Mouse (Mus musculus): ENCODE measurements around the gene Pard6b.

Pard6b gene

GRCm38 (mm10) chr2:168059200-168059790, 21.5 kb upstream of the Pard6b start:
- in situ Hi-C loops (cut with MboI, MseI) = no loop called here

GRCm38 (mm10) chr2:168063712-168064111, 17.1 kb upstream of the Pard6b start:
- in situ Hi-C loops (cut with MboI, MseI) = no loop called here

DNA sequence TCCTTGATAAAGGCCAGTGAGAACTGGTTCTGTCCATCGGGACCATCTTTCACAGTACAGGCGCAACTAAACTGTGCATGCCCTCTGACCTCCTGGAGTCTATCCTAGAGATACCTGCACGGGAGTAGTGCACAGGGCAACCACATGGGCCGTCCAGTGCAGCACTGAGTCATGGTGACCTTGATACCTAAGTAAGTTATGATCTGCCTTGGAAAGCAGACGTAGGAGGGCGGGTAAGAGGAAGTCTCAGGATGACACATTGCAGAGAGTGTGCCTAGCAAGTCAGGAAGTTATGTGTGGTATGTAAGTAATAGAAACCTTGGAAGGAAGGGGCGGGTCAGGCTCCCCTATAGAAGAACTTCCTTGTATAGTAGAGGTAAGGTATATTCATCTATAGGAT, 15.3 kb upstream of the Pard6b start:
- in situ Hi-C loops (cut with MboI, MseI) = no loop called here

GRCm38 (mm10) chr2:168066783-168067182, 14.0 kb upstream of the Pard6b start:
- in situ Hi-C loops (cut with MboI, MseI) = no loop called here

DNA sequence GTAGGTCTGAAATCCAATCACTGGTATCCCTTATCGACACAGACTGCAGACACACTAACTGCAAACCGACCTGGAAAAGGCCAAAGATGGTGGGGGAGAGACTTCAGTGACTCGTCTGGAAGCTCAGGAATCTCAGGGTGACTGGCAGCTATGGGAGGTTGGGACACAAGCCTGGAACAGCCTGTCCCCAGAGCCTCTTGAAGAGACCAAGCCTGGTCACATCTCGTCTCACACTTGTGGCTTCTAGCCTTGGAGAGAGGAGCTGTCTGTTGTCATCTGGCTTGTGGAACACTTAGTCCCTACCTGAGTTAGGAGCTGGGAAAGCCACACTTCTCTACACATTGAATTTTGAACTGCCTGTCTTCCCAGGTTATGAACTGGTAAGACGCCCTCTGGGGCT, 10.4 kb upstream of the Pard6b start:
- in situ Hi-C loops (cut with MboI, MseI) = no loop called here

DNA sequence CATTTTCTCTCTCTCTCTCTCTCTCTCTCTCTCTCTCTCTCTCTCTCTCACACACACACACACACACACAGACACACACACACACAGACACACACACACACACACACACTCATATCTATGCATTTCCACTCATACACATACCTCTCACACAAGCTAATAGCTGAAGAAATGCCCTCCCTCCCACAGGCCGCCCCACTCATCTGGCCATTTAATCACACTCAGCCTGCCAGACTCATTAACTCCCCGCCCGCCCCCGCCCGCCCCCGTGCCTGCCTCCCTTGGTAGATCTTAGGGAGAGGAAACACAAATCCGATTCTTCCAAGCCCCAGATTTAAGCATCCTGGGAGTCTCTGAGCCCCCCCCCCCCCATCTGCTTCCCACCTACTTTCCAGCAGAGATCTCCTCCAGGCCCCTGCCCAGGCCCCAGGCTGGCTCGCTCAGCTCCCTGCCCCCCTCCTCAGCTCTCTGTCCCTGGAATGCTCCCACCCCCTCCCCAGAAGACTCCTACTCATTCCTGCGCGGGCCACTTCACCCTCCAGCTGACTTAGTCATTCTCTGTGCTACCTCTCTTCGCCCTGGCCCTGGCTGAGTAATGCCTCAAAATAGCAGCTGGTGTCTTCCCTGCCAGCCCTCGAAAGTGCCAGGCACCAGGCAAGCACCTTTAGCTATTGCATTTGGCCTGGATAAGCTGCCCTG, 8.2 kb upstream of the Pard6b start:
- in situ Hi-C loops (cut with MboI, MseI) = no loop called here

DNA sequence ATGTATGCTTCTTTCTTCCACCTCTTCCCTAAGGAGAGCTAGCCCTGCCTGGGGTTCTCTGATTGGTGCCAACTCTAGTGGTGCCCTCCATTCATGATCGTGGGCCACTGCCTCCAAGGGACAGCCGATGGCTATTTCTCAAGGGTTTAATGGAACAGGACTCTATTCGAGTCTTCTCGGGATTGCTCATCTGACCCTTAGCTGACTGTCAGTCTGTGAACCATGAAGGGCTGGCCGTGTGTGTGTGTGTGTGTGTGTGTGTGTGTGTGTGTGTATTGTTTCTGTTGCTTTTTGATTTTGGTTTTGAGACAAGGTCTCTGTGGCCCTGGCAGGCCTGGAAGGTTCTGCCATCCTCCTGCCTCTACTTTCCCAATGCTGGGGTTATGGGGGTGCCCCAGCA, 7.1 kb upstream of the Pard6b start:
- in situ Hi-C loops (cut with MboI, MseI) = no loop called here

GRCm38 (mm10) chr2:168074457-168074856, 6.3 kb upstream of the Pard6b start:
- in situ Hi-C loops (cut with MboI, MseI) = no loop called here

- in situ Hi-C loops (cut with MboI, MseI) = no loop called here
These were observed 3.8 kb upstream of the Pard6b start for GRCm38 (mm10) chr2:168076840-168077576.

DNA sequence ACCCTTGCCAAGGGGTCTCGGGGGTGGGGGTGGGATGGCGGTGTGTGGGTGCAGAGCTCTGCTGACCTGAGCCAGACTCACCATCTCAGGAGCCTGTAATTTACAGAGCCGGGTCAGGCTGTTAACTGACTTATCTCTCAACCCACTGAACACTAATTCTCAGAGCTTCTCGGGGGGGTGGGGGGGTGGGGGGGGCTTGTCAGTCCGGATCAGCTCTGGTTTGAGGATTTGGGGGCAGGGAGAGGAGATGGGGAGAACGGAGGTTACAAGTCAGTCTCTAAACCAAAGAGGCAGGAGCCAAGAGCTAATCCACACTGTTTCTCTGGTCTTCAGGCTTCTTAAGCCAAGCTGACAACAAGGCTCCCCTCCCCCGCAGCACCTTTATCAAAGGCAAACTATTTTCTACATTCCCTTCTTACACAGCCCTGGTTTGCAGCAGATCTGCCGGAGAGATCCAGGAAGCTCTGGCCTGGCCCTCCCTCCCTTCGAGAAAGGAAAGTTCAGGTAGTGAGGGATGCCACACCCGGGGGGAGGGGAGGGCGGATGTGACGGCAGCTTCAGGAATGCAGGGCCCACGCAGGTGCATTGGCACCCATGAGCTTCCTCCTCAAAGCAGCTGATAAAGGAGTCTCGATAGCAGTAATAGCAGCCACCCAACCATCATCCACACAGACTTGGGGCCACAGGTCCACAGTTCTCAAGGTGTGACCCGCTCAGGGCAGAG, 2.5 kb upstream of the Pard6b start:
- in situ Hi-C loops (cut with MboI, MseI) = no loop called here

- in situ Hi-C loops (cut with MboI, MseI) = no loop called here
These were observed 612 bp downstream of the Pard6b start for GRCm38 (mm10) chr2:168081299-168081932.

GRCm38 (mm10) chr2:168081933-168082306, 1.1 kb downstream of the Pard6b start:
- in situ Hi-C loops (cut with MboI, MseI) = no loop called here

DNA sequence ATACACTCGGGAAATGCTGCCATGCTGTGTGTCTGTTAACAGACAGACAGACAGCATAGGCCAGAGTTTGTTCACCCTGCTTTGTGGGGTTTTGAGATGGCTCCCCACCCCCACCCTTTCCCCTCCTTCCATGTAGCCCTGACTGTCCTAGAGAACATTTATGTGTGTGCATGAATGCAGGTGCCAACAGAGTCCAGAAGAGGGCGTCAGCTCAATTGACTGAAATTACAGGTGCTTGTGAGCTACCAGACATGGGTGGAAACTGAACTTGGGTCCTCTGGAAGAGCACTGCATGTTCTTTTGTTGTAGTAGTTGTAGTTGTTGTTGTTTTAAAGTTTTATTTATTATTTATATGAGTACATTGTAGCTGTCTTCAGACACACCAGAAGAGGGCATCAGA, 2.8 kb downstream of the Pard6b start:
- in situ Hi-C loops (cut with MboI, MseI) = no loop called here

DNA sequence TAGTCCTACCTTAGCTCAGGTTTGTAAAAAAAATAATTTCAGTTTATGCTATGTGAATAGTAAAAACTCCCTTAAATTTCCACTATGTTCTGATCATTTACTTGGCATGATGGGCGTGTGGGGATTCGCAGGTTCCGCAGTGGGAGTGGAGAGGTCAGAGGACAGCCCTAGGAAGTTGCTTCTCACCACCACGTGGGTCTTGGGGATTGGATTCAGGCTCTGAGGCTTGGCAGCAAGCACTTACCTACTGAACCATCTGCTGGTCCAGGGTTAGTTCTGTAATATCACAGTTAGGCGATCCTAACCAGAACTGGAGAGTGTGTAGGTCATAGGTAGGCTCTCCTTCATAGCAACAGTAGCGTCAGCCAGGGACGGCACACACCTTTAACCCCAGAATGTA, 3.4 kb downstream of the Pard6b start:
- in situ Hi-C loops (cut with MboI, MseI) = no loop called here

GRCm38 (mm10) chr2:168085621-168086265, 4.9 kb downstream of the Pard6b start:
- in situ Hi-C loops (cut with MboI, MseI) = no loop called here

DNA sequence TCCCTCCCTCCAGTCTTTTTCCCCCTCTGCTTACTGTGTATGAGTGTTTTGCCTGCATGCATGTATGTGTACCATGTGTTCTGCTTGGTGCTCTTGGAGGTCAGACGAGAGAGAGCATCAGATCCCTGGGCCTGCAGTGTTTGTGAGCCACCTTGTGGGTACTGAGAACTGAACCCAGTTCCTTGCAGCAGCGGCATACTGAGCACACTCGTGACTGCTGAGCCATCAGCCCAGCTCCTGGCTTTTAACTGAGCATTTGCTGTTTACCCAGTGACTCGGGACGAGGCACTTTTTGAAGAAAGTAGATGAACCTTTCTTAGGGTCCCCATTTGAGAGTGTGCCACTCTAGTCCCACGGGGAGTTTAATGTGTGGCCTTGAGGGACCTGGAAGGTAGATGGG, 5.5 kb downstream of the Pard6b start:
- in situ Hi-C loops (cut with MboI, MseI) = no loop called here

DNA sequence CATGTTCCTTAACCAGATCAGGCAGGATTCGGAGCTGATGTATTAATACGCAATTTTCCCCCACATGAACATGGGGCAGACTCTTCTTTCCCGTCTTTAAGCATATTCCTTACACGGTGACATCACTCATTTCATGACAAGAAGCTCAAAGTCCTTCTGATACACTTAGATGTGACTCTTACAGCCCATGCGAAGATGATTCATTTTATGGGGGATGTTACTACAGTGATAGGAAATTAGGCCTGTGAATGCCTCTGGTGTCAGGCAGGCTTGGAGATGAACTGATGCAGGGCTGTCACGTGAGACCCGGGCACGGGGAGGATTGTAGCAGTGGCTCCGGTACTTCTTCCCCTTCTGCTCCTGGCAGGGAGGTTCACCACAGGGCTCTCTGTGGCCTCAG, 6.0 kb downstream of the Pard6b start:
- in situ Hi-C loops (cut with MboI, MseI) = no loop called here

DNA sequence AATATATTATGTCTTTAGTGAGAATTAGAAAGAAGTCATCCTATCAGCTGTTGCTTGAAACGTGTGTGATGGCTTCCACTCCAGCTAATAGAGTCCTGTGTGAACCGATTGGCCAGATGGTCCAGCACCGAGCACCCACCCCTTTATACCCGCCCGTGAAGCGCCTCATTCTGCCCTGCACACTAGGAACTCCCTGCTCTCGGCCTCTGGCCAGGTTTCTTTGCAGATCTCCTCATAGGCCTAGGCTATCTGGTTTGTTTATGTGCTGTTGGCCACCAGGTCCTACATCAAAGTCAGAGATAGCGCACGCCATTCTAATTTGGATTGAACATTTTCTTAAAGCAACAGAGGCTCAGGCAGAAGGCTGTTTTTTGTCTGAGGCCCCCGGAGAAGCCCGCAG, 10.8 kb downstream of the Pard6b start:
- in situ Hi-C loops (cut with MboI, MseI) = no loop called here

DNA sequence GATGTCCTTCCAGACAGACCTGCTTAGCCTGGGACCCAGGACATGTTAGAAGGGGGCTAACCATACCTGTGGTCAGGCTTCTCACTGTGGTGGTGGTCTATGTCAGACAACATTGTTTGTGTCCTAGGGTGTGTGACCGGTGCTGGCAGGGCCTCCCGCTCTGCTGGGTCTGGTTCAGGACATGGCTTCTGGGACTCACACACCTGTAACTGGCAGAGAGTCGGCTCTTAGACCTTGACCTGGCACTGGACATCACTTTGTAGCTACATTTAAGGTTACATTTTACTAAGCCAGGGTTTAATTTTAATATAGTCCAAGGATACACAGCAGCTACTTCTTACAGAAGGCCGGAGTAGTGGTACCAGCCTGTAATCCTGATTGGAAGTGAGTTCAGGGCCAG, 12.3 kb downstream of the Pard6b start:
- in situ Hi-C loops (cut with MboI, MseI) = no loop called here

- in situ Hi-C loops (cut with MboI, MseI) = no loop called here
These were observed 14.3 kb downstream of the Pard6b start for GRCm38 (mm10) chr2:168095077-168095476.

DNA sequence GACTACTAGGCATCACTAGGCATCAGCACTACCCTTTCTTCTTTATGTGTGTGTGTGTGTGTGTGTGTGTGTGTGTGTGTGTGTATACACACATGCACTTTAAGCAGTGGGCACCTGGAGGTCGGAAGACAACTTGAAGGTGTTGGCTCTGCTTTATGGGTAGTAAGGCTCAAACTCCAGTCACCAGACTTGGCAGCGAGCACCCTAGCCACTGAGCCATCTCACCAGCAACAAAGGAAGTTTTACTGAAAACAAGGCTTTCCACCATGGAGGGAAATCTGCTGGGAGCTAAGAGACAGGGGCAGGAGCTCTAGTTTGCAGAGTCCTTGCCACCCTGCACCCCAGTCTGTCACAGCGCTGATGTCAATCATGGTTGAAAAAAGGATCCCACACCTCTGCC, 15.7 kb downstream of the Pard6b start:
- in situ Hi-C loops (cut with MboI, MseI) = no loop called here
